Comparison of ENCODE assay signal across 8 mouse cellular contexts in the genomic region with DNA sequence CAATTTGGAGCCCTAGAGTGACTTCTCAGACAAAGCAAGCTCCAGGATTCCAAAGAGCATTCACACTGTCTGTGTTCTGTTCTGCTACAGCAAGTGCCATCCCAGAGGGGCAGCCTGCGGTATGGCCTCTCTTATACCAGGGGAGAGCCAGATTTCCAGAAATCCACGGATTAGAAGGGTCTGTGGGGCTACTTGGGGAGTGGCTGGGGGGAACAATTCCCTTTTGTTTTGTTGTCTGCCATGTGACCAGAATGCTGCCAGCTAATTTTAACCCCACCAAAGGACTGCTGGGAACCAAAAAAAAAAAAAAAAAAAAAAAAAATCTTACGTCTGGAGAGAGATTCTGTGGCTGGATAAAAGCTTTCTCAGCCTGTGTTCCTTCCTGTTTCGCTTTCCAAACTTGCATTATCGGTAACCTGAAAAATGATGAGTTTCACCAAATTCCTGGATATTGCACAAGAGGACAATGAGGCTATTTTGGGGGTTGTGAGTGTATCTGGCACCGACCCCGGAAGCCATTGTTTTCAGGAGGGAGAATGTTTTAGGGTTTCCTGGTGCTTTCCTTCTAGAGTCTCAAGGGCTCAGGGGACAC. TPM values are rescaled to one million over a fixed set of nuclear protein-coding genes. Genes with fewer than 3 reads are reported as not detected.
DNase-seq lines count a peak whose midpoint lies in the region; ATAC-seq and TF ChIP-seq lines count a peak whose summit lies in the region.

No protein-coding gene starts in this region.

- H3K9me3 ChIP-seq in heart, embryonic 14.5 days (ENCODE audit: control insufficient read depth, low read length): no peaks in the 10 kb centered on the region
- no peaks in the 10 kb centered on the region for H3K9me3 ChIP-seq in midbrain, embryonic 15.5 days

- no peak for TF ChIP-seq POLR2A in brain, embryonic 14.5 days (IDR thresholded peaks at IDR 0.05; ENCODE audit: borderline replicate concordance, extremely low read depth, insufficient read depth, insufficient read length, poor library complexity, severe bottlenecking)

- peak; percentile 66 for DNase-seq in layer of hippocampus, adult 11-12 months (ENCODE audit: low spot score)
- no peak for DNase-seq in layer of hippocampus, adult 9-10 months (ENCODE audit: low spot score)
- peak; percentile 89 for DNase-seq in brain, embryonic 14.5 days (ENCODE audit: low read depth)
- DNase-seq in kidney, postnatal 25 days: peak; percentile 63 to 65
- no peak for DNase-seq in right cerebral cortex, postnatal 14 days
- no peak for DNase-seq in gastrocnemius, postnatal 25 days

- no peaks in the 10 kb centered on the region for H3K27me3 ChIP-seq in heart, embryonic 14.5 days (ENCODE audit: control insufficient read depth, insufficient read depth, low read length)
- H3K27me3 ChIP-seq in midbrain, embryonic 15.5 days (replicated peaks): no peaks in the 10 kb centered on the region

- ATAC-seq in heart, embryonic 14.5 days (ENCODE audit: insufficient number of reproducible peaks, insufficient read depth, low FRiP score, low read depth): no peak
- ATAC-seq in midbrain, embryonic 15.5 days (replicated peaks): no peak

- H3K4me3 ChIP-seq in heart, embryonic 14.5 days (ENCODE audit: control insufficient read depth in 1 of 2, insufficient read depth in 1 of 2, low read depth in 1 of 2, low read length in 2 of 2): no peak overlapping the region
- H3K4me3 ChIP-seq in midbrain, embryonic 15.5 days: no peak overlapping the region

- peaks cover 52 to 82% of the 10 kb centered on the region in 2 experiments for H3K4me1 ChIP-seq in heart, embryonic 14.5 days (ENCODE audit: control insufficient read depth in 2 of 2, insufficient read depth in 2 of 2, low read length in 2 of 2)
- peaks cover 76% of the 10 kb centered on the region for H3K4me1 ChIP-seq in midbrain, embryonic 15.5 days

- H3K36me3 ChIP-seq in heart, embryonic 14.5 days (ENCODE audit: control insufficient read depth, insufficient read depth, low read length): no peaks in the 10 kb centered on the region
- H3K36me3 ChIP-seq in midbrain, embryonic 15.5 days (replicated peaks): no peaks in the 10 kb centered on the region

- H3K9ac ChIP-seq in heart, embryonic 14.5 days (ENCODE audit: low read length): peak overlapping the region; percentile 66
- H3K9ac ChIP-seq in midbrain, embryonic 15.5 days: peak overlapping the region; percentile 20; the same call in 1 of the 2 replicates

- peak overlapping the region; percentile 87 to 98 for H3K27ac ChIP-seq in heart, embryonic 14.5 days (replicated peaks in 1 of 2; ENCODE audit: control insufficient read depth in 1 of 2, insufficient read depth in 1 of 2, low read depth in 2 of 2, low read length in 2 of 2)
- H3K27ac ChIP-seq in midbrain, embryonic 15.5 days: peak overlapping the region; percentile 99

- 21% methylated on average over 6 of the region's 7 CpGs for WGBS in heart, embryonic 14.5 days
- WGBS in midbrain, embryonic 15.5 days: 7% methylated on average over 7 of the region's 7 CpGs

- TF ChIP-seq CTCF in brain, embryonic 14.5 days (IDR thresholded peaks at IDR 0.05; ENCODE audit: borderline replicate concordance, extremely low read depth, insufficient read depth, insufficient read length): no peak

- H3K4me2 ChIP-seq in heart, embryonic 14.5 days (ENCODE audit: low read length): peak overlapping the region; percentile 76
- peak overlapping the region; percentile 70 for H3K4me2 ChIP-seq in midbrain, embryonic 15.5 days

RNA-seq across cellular contexts. Expression of a gene that starts 12.4 kb away (rescaled TPM):
- 77.9 and 97.5 TPM in 2 replicates for polyA plus RNA-seq in brain, embryonic 14.5 days (2012; rRNA removed)
- 32.8 and 36.1 TPM in 2 replicates for polyA plus RNA-seq in heart, embryonic 14.5 days (2014; fragmentation: Nextera tagmentation; extraction: Ambion mirVana)
- 94.3 and 98.5 TPM in 2 replicates for polyA plus RNA-seq in midbrain, embryonic 15.5 days (2015; fragmentation: Nextera tagmentation; extraction: Ambion mirVana)
- total RNA-seq in gastrocnemius, postnatal 25 days (2021): 10 to 100 TPM; 22.0 to 24.0 TPM

RNA-seq across cellular contexts. Expression of a gene that starts 49.8 kb away (rescaled TPM):
- 67.3 and 70.7 TPM in 2 replicates for polyA plus RNA-seq in brain, embryonic 14.5 days (2012; rRNA removed)
- polyA plus RNA-seq in heart, embryonic 14.5 days (2014; fragmentation: Nextera tagmentation; extraction: Ambion mirVana): 26.6 and 27.1 TPM in 2 replicates
- polyA plus RNA-seq in midbrain, embryonic 15.5 days (2015; fragmentation: Nextera tagmentation; extraction: Ambion mirVana): 55.0 and 56.0 TPM in 2 replicates
- 10 to 100 TPM; 22.7 to 32.3 TPM for total RNA-seq in gastrocnemius, postnatal 25 days (2021)

Comparison
In these comparisons a context has a peak if more than half of its experiments do, and no peak if none do; other contexts are left out.
1. DNase-seq: peak in layer of hippocampus, adult 11-12 months (single experiment), brain, embryonic 14.5 days (single experiment) and kidney, postnatal 25 days (2 of 2); none in layer of hippocampus, adult 9-10 months (single experiment), right cerebral cortex, postnatal 14 days (single experiment) and gastrocnemius, postnatal 25 days (single experiment).